Mouse (Mus musculus) brain, embryonic 14.5 days (tissue): ENCODE data around the gene Dnase1l2.

Experiments used
- CTCF ChIP-seq: fragments of 200-500 bp; IDR thresholded peaks from 2 replicates; pipeline ENCODE4 v1.5.1; 2012; ENCODE audit warnings: inconsistent platforms, mild to moderate bottlenecking, moderate library complexity, borderline replicate concordance; ENCODE audit not compliant: insufficient read depth, insufficient read length; ENCODE audit errors: extremely low read depth
- POLR2A ChIP-seq: fragments of 200-500 bp; IDR thresholded peaks from 2 replicates; pipeline ENCODE4 v1.6.1; 2012; ENCODE audit warnings: mild to moderate bottlenecking, inconsistent platforms, borderline replicate concordance; ENCODE audit not compliant: poor library complexity, insufficient read depth, insufficient read length, severe bottlenecking; ENCODE audit errors: extremely low read depth

DNA sequence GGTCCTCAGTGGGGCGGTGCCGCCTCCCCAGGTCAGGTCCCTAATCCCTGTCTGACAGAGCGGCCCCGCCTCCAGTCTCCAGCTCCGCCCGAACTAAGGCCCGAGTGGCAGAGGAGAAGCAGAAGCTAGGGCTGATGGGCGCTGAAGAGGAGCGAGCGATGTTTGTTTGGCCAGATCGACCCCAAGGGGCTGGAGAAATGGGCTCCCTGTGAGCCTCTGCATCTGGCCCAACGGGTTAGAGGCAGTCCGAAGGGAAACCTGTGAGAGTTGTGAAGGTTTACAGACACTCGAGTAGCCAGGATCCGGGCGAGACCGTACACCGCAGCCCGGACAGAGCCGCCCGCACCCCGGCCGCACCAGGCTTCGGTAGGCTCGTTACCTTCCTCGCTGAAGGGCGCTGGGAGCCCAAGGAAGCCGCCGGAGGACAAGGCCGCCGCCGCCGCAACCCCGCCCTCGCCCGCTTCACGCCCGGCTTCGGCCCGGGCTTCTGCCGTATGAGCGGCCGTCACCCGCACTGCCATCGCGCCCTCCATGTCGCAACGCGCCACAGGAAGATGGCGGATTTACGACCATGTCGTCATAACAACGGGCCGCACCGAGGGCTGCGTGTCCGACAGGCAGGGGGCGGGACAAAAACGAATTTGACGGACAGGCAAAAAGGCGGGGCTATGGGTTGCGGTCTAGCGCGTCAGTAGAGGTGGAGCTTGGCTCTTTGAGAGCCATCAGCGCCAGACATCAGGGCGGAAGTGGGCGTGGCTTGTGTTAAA, 12.0 kb upstream of the Dnase1l2 start:
- TF ChIP-seq CTCF (no peak), POLR2A (peak; percentile 97)
